Mouse (Mus musculus) thymus, adult 18-20 months (tissue): Measurements from ENCODE around the gene Amz2.

Experiments
- DNase-seq, 2 experiments: peaks; one replicate each; pipeline ENCODE4 v3.0.0; 2022; ENCODE audit warnings: mixed read lengths in 2 of 2

Gene Amz2

DNA sequence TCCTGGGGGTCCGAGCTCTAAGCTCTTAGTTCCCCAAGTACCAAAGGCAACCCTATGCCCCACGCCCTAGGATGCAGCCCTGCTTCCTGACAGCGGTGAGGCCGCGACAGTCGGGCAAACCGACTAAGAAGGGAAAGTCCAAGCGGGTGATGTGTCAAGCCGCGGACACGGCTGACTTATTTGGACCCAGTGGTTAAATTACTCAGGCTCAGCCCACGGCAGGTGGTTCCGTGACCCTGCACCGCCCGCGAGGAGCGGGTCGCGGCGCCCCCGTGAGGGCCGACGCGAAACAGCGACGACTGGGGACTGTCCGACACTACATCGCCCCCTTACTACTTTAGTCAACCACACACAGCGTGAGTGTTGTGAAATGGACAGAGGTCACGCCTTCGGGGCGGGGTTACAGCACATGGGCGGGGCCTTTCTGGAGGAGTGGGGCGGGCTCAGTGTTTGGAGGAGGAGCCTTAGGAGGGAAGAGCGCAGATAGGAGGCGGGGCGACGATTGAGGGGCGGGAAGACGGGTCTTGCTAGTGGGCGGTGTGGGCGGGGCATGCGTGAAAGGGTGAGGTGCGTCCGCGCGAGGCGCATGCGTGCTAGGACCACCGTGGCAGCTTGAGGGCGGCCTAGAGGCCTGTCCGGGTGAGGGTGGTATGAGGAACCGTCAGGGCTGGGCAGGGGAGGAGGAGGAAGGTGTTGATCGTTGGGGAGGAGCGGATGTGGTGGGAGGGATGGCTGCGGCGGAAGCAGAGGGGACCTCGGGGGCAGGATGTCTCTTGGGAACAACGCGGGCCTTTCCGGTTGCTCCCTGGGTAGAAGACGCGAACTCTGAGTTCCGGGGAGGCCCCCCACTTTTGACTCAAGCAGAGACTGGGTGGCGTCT is at the start of gene Amz2:
Gene Amz2, plus strand, starts transcription at position 555 of the 880 bp plus-strand sequence.
- DNase-seq = peak; percentile 98

DNA sequence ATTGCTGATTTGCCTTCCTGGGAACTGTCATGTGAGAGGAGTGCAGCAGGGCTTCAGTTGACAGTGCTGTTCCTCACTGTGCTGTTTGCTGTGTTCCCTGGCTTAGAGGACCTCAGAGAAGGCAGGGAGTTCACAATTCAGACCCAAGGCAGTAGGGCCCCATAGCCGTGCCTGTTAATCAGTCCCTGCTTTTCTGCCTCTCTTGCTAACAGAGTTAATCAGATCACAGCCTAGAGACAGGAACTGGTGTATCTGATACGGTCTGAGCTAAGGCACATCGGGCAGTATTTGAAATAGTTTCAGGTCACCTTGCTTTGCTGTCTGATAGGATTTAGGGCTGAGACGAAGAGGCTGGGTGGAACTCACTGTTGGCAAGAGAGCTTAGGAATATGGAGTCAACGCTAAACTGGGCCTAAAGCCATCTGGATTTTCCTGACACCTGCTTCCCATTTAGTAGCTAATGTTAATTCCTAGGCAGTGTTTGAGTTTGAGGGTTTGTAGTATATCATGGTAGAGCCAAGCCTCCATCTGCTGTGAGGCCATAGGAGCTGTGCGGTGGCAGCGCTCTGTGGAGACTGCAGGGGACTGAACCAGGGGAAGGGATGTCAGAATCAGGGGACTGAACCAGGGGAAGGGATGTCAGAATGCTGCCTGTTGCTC is 49.1 kb upstream of the Amz2 start:
- no peak for DNase-seq

DNA sequence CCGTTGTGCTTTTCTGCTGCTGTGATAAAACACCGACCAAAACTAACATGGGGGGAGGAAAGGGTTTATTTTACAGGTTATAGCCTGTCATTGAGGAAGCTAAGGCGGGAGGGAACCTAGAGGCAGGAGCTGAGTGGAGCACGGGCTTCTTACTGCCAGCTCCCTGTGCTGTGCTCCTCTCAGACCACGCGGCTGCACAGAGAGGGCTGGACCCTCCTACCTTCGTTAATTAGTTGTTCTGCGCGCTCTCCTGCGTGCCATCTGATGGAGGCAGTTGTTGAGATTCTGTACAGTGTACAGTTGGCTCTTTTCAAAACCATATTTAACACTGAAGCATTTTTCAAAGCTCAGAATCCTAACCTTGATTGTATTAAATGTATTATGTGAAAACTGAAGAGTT is 48.3 kb upstream of the Amz2 start:
- DNase-seq = no peak

DNA sequence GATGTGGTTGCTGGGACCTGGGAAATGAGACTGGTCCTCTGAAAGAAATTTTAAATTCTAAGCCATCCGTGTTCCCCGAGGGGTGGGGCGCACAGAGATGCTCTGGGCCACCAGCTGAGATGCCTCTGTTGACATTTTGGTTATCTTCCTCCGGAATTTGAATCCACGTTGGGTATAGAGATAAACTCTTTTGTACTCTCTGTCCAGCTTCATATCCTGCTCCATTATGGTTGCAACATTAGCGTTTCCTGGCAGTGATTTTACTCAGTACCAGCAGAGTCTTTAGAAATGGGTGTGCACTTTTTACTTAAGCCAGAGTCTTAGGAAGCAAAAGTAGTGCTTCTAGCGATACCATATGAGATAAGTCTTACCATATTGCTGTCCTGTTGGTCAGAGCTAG is 47.7 kb upstream of the Amz2 start:
- DNase-seq = no peak

DNA sequence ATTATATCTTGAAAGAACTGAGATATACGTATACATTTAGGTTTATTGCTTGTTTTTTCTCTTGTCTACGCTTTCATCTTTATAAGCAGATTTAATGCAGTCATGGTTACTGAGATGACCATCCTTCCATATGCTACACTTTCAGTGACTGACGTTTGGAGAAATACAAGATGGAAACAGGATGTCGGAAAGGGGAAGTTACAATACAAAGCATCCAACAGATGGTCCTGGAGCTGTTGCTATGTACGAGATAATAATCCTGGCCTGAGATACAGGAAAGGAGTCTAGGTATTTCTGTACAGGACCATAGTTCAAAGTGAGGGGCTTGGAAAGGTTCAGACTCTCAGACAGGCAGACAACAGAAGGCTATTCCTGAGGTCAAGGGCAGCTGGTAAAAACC is 45.1 kb upstream of the Amz2 start:
- no peak for DNase-seq

DNA sequence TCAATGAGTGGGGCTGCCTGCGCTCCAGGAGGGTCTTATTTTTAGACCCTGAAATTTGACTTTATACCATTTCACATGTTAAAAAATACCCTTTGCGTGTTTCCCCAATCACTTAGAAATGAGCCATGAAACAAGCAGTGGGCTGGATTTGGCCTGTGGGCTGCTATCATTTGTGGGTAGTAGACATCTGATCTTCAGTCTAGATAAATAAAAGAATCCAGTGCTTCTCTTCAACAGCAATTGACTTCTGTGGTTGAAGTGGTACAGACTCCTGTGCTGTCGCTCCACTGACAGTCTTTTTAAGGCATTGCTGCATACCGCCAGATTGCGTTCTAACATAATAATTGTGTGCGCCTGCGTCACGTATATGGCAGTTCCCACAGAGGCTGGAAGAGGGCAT is 40.5 kb upstream of the Amz2 start:
- DNase-seq = no peak

DNA sequence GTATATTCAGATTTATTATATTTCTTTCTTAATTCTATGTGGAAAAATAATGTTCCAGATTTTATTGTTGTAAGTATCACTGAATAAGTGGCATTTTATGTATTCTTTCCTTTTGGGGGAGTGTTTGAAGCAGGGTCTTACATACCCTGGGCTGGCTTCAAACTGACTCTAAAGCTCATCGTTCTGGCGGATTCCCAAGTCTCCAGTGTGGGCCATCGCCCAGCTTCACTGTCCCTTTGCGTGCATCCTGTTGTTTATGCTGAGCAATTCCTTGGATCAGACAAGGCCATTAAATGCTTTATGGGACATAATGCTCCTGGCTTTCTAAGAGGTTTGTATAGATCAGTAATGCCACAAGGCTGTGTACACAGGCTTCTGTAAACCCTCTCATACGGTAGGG is 36.7 kb upstream of the Amz2 start:
- DNase-seq = no peak

DNA sequence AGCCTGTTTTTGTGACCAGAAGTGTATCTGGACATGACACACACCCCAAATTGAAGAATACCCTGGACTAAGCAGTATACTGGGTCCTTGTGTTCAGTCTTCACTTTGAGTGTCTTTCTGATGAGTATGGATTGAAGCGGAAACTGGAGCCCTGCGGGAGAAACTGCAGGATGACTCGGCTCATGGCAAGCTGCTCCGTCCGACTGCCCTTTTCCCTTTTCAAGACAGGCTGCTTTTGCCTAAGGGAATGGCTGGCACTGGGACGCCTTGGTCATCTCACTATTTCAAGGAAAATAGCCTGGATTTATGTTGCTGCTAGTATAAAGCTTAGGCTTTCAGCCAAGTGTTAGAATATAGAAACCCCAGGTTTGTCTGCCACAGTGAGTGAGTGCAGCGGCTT is 34.5 kb upstream of the Amz2 start:
- DNase-seq = no peak

DNA sequence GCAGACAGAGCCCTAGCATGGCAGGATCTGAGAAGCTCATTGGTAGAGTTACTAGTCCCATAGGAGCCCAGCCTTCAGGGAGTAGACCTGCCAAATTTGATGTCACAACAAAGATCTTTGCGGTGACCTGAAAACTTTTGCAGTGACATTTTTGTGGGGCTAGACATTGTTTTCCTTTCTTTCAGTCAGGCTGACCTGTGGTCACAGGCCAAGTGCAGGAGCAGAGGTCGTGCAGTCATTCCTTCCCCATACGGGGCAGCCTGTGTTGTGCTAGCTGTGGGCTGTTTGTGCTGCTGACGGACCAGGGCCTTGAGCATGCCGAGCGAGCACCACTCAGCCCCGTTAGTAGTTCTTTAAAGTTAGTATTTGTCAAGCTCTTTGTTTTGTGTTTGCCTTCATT is 34.0 kb upstream of the Amz2 start:
- no peak for DNase-seq

DNA sequence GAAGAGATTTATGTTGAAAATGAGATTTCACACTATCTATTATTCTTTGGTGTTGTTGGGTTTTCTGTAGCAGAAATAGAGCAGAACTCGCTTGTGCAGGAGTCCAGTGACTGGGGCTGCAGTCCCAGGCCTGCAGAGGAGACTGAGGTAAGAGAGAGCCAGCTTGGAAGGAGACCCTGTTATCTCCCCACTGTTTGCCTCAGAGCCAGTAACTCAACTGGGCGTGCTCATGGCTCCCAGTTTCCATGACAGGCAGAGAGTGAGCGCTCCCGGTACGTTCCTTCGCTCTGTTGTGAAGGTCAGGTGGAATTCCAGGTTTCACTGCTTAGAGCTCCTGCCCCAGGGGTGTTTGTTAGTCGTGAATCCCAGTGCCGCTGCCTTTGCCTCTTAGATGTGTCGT is 33.1 kb upstream of the Amz2 start:
- DNase-seq = no peak

DNA sequence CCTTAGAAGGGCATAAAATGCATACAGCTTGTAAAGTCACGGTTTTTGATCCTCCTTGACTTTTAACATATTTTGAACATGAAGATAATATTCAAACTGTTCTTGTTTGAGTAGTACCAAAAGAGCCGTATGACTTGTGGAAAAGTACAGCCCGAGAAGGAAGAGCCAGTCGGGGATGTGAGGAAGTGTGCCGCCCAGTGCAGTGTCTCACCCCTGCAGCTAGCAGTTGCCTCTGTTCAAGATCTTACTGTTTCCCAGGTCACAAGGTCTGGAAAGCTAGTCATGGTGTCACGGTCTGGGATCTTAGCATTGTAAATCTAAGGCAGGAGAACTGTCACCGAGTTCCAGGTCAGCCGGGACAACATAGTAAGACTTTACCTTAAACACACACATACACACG is 31.0 kb upstream of the Amz2 start:
- DNase-seq = no peak

DNA sequence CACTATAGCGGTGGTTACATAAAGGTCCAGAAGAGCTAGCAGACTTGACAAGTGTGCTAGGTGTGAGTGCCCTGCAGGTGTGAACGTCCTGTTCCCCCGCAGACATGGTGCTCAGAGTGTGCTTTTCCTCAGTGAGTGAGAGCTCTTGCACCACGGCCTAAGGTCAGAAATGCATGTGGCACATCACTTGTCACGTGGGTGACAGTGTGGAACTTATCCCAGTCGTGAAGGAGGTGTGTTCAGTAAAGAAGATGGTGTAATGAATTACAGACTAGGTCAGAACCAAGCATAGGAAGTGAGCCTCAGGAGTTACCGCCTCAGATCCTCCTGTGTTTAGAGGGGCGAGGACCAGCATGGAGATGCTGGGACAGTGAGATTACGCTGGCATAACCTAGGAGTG is 30.5 kb upstream of the Amz2 start:
- DNase-seq = no peak

DNA sequence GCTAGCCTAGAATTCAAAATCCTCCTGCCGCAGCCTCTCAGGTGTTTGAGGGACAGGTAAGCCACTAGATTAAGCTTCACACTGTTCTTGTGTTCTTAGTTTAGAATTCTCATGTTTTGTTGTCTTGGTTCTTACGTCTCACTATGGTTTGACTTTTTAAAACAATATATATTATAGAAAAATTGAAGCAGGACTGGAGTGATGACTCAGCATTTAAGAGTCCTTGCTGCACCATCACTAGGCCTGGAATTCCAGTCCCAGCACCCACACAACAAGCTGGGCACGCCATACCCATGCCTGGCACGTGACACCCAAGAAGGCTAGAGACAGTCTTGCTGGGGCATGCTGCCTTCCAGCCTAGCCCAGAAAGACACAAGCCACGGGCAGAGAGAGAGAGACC is 19.3 kb upstream of the Amz2 start:
- no peak for DNase-seq

DNA sequence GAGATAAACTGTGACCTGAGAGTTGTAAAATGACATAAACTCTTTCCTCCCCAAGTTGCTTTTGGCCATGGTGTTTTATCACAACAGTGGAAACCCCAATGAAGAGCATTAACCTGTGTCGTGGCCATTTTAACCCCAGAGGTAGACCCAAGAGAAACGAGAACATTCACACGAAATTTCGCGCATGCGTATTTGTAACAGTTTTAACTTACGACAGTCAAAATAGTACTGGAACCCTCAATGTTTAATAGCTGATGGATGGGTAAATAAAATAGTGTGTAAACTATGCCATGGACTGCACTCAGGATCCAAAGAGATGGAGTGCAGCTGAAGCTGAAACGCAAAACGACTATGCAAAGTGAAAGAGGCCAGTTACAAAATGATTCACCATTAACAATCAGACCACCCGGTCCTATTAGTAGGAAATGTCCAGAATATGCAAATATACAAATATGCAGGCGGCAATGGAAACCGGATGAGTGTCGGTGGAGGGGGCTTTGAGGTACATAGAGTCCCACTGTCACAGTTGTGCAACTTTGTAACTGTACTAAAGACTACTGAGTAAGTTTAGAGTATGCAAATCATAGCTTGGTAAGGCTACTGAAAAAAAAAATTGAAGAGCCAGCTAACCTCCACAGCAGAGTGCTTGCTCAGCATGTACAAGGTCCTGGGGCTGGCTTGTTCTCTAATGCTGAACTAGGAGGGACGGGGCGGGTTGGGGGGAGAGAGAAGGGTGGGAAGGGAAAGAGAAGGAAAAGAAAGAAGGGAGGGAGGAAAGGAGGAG is 15.4 kb upstream of the Amz2 start:
- no peak for DNase-seq

DNA sequence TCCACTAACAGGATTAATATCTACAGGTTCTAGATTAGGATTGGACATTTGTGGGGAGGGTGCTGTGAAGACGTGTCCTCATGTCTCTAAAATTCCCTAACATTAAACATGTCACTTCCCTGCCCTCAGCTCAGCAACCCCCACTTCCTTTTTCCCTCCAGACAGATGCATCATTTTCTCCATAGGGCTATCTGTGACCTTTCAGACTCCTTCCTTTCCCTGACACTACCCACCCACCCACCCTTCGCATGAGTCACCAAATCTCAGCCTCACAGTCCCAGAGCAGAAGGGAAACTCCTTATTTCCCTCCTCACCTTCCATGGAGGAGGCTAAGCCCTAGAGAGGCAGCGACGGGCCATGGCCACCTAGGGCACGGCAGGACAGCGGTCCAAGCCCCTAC is 12.1 kb upstream of the Amz2 start, which contains the start of gene 9930022D16Rik:
Gene 9930022D16Rik, plus strand, starts transcription at position 301 of the 400 bp plus-strand sequence.
- DNase-seq = no peak

DNA sequence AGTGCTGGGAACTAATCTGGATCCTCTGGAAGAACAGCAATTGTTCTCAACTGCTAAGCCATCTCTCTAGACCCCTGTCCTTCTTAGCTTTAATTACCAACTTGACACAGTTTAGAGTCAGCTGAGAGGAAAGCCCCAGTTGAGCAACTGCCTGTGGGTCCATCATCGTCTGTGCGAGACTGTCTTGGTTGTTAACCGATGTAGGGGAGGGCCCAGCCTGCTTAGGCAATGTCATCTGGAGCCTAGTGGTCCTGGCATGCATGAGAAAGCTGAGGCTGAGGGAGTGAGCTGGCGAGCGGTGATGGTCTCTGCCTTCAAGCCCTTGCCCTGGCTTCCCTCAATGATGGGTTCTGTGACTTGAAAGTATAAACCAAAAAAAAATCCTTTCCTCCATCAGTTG is 10.9 kb upstream of the Amz2 start:
- DNase-seq = no peak

DNA sequence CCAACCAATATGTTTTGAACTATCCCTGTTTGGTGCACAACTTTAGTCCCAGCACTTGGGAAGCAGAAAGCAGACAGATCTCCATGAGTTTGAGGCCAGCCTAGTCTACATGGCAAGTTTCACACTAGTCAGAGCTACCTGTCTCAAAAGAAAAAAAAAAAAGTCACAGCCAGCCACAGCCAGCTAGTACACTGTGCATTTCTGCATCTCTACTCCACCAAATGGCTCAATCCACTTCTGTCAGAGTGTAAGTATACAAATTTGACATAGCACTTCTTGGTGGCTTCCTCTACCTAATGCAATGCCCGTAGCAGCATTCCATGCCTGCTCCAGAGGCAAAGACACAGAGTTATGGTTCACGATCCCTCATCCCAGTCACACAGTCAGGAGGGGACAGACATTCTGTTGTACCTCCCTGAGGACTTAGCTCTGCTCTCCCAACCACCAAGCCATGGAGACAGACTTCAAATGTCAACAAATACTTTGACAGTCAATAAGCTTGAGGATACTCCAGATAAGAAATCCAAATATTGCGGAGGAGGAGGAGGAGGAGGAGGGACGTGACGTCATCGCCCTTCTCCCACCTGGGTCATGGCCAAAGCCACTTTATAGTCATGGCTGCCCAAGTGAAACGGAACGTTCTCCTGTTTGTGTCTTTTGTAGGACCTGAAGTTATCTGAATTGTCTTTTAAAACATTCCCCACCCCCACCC is 8.9 kb upstream of the Amz2 start:
- DNase-seq = no peak

DNA sequence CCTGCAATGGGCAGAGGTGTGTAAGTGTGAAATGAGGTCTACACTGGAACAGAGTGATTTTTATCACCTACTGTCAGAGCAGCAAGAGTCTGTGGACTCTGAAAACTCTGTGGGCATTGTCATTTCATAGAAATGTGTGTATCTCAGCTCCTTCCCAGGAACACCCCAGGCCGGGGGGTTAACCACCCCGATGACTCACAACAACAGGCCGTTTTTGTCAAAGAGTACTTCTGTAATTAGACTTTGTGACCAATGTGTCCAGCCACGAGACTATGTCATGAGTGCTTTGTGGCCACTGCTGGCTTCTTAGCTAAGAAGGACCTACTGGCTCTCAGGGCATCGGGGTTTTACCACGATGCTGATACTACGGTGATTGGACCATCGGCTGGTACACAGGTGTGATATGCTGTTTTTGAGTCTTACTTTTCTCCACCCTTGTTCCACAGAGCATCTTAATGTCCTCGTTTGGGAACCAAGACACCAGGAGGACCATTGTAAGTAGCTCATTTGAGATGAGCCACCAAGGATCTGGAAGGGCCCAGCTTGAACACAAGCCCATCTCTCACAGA is 8.2 kb upstream of the Amz2 start:
- no peak for DNase-seq

DNA sequence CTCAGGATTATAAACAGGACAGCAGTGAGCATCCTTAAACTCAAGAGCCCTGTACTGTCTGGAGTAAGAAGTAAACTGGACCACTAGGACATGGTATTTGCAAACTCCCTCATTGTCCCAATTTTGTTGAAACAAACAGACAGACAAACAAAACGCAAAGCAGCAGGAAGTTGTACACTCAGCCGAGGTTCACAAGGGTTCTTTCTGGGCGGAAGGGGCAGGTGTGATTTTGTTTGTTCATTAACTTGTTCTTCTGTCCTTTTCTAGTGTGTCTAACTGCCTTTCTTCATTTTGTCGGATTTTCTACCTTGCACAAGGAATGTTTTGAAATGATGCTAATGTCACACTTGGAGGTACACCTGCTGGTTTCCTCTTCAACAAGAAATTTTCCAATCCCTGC is 6.3 kb upstream of the Amz2 start:
- no peak for DNase-seq

DNA sequence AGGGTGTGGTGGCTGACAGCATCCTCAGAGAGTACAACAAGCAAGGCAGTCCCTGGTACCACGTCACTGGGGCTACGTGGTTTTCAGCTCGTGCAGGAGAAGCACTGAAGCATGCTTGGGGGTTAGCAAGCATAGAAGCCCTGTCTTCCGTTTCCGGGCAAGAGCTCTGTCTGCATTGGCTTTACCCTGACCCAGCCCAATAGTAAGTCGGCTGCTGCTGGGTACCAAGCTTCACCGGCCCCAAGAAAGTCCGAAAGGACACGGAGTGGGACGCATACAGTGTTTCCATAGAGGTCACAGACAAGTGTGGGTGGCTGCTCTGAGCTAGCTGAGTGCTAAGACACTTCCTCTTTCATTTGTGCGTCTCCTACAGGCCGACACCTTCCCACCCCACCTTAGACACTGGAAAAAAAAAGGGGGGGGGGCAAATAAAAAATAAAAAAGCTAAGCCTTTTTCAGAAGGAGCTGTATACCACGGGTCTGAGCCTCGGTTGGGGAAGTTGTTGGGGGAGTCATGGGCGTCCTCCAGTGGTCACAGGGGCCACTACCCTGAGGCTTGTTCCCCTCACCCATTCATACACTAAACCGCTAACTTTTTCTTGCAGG is 5.7 kb upstream of the Amz2 start:
- peak; percentile 60 to 79 for DNase-seq

DNA sequence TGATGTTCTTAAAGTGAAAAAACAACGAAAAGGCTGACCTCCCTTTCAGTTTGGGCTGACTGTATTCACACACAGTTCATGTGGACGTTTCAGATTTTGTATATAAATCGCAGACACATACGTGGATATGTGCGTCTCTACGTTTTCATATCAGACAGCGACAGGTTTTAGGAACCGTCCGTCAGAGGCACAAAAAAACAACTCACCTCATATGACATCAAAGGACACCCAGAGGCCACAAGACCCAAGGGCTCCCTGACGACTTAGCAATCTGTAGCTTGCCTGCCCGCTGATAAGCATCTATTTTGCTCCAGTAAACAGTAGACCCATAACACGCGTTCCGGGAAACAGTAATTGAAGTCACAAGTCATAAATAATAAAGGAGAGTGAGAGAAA is 5.2 kb upstream of the Amz2 start:
- DNase-seq = no peak

DNA sequence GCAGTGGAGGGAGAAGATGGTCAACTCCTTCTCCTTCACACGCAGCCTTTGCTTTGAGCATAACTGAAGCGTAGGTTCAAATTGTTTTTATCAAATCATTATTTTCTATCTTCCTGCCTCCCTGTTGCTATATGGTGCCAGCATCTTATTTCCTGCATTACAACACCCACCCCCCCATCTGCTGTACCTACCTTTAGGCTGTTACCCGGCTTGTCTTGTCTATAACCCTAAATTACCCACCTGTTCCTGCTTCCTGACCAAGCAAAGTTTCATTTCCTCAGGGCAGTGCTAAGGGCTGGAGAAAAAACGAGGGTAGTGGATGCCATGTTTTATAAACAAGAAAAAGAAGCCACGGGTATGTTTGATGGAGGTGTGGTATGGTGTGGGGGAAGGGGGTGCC is 4.5 kb upstream of the Amz2 start:
- DNase-seq = no peak
